Mouse (Mus musculus) E14TG2a.4 (cell line): ENCODE measurements at regions not wholly inside any gene's neighbourhood (a gene's known extent, or its start where the extent isn't known, plus 50 kb on each side); places are given as distances from the start of the nearest gene placed in this dataset.

Experiments used
- CTCF ChIP-seq: conservative IDR thresholded peaks from 2 replicates; pipeline ENCODE4 v1.5.1; 2014; ENCODE audit warnings: low read length
- NANOG ChIP-seq: IDR thresholded peaks from 2 replicates; pipeline ENCODE4 v1.6.1; 2014; ENCODE audit warnings: borderline replicate concordance, low read length, mixed read lengths
- POU5F1 ChIP-seq: IDR thresholded peaks from 2 replicates; pipeline ENCODE4 v1.6.1; 2014; ENCODE audit warnings: low read length, borderline replicate concordance

DNA sequence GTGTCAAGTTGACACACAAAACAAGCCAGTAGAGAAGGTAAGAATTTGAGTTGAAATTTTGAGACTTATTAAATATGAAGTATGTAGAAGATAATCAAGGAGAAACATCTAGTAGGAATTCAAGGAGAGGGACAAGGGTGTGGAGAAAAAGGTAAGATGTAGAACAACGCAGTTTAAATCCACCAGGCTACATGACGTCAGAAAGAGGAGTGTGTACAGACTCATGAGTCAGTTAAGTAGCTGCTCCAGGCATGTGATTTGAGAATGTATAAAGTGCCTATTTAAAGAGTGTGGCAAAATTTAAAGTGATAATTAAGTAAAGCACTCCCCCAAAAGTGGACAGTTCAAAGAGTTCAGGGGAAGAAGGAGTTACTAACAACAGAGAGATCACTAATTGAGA lies 113.6 kb upstream of the Ppp1r12a start:
- TF ChIP-seq CTCF (no peak), POU5F1 (no peak), NANOG (no peak)
